Mouse (Mus musculus): ENCODE data around the gene Gh.

Gene Gh

GRCm38 (mm10) chr11:106308162-106308561 lies 6.5 kb upstream of the Gh start:
- DNase-seq (ENCODE audit: low spot score in 2 of 2) = peak; percentile 57 to 72

- DNase-seq (ENCODE audit: low spot score in 2 of 2) = no peak
Measured at GRCm38 (mm10) chr11:106307432-106307831, 5.8 kb upstream of the Gh start.

DNA sequence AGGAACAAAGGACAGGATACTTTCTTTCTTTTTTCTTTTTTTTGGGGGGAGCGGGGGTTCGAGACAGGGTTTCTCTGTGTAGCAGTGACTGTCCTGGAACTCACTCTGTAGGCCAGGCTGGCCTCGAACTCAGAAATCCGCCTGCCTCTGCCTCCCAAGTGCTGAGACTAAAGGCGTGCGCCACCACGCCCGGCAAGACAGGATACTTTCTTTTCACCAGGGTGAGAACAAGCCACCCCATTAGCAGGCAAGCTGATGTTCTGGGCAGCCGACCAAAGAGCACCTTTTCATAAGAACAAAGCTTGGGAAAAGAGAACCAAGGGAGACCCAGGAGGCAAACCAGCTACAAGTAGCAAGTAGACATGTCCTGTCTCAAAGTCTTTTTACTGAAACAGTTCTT lies 5.1 kb upstream of the Gh start:
- no peak for DNase-seq (ENCODE audit: low spot score in 2 of 2)

DNA sequence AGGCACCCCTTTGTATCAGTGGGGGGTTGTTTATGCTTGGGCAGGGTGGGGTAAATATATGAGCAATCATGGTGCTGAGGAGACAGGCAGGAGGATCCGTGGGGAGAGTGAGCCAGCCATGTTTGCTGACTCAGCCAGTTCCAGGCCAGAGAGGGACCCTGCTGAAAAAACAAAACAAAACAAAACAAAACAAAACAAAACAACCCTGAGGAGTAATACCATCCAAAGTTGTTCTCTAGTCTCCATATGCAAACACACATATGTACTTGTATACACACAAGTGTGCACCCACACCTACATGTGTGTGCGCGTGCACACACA lies 4.4 kb upstream of the Gh start:
- DNase-seq (ENCODE audit: low spot score in 2 of 2) = no peak

DNA sequence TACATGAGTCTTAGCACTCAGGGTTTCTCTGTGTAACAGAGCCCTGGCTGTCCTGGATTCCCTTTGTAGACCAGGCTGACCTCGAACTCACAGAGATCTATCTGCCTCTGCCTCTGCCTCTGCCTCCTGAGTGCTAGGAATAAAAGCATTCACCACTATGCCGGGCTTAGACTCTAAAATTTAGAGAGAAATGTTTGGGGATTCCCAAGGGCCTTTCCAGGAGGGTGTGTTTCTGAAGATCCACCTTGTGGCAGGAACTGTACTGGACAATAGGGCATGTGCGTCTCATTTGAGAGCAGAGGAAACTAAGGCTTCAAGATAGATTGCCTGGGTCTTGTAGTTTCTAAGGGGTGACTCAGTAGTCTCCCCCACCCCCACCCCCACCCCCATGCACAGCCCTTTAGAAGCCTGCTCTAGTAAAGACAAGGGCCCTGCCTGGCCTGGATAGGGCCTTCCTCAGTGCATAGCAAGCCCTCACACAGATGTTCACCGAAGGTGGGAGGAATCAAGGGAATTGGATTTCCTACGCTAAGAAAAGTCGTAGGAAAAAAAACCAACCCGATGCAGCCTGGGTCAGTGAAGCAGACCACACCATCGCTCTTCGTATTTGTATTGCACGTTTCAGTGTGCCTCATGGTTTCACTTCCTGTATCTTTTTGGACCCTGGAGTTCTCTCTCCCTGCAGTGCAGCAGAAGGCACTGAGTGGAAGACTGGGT lies 3.8 kb upstream of the Gh start:
- DNase-seq (ENCODE audit: low spot score in 2 of 2) = no peak

DNA sequence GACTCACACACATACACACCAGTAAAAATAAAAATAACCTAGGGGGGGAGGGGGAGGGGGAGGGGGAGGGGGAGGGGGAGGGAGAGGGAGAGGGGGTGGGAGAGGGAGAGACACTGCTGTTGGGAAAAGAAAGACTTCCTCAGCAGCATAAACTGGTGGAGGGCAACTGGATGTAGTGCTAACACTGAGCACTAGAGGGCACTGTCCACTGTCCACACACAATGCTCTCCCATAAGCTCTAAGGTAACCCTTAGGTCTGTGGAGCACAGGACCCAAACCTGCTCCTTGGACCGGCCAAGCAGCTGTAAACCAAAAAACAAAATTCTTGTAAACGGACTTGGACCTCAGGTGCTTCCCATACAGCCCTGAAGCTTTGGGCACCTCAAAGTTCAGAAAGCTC lies 969 bp upstream of the Gh start:
- peak; percentile 52 to 66 for DNase-seq (ENCODE audit: low spot score in 2 of 2)

DNA sequence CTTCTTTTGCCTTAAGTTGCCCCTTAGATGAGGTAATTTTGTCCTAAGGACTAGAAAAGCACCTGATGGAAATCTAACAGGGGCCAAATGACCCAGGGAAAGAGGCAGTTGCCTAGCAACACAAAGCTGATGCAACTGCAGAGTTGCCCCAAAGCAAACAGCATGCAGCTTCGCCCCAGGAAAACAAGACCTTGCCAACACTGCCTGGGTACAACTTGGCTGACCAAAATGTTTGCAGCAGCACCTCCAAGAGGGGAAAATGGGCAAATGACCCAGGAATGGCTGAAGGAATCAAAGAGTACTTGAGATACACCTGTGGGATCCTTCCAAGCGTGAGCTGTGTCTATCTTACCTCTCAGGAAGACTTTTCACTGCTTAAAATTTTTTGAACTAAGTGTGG lies 9.8 kb downstream of the Gh start:
- DNase-seq (ENCODE audit: low spot score in 2 of 2) = no peak

- no peak for DNase-seq (ENCODE audit: low spot score in 2 of 2)
Measured at GRCm38 (mm10) chr11:106290376-106290775, 11.3 kb downstream of the Gh start.

DNA sequence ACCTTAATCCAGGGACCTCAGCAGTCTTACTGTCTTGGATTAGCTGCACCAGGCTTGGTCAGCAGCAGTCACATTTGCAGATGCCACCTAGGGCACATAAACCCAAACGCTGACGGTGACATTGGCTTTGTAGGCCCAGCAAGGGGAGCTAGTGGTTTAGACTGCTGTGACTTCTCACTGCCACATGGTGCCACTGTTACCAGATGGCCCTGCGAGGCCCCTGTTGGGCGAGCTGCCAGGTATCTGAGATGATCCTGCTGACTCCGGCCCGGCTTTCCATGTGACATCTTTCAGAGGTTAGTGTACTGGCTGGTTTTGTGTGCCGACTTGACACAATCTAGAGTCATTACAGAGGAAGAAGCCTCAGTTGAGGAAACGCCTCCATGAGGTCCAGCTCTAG lies 12.3 kb downstream of the Gh start:
- DNase-seq (ENCODE audit: low spot score in 2 of 2) = no peak

DNA sequence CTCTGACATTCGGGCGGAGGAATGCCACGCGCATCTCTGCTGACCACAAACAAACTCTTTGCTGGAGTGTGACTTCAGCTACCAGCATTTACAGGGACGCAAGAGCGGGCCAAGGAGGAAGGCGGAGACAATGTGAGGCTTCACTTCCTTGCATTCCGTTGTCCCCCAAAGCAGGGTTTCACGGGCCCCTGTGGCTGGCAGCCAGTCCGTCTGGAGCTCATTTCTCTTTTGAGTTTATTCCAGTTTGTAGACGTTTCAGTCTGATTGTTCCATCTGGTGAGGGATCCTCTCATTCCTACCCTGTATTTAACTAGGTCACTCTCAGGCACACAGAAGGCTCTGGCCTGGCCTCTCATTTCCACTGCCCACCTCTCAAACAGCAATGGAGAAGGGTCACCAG lies 14.7 kb downstream of the Gh start:
- no peak for DNase-seq (ENCODE audit: low spot score in 2 of 2)

GRCm38 (mm10) chr11:106286206-106286605 lies 15.5 kb downstream of the Gh start:
- no peak for DNase-seq (ENCODE audit: low spot score in 2 of 2)

DNA sequence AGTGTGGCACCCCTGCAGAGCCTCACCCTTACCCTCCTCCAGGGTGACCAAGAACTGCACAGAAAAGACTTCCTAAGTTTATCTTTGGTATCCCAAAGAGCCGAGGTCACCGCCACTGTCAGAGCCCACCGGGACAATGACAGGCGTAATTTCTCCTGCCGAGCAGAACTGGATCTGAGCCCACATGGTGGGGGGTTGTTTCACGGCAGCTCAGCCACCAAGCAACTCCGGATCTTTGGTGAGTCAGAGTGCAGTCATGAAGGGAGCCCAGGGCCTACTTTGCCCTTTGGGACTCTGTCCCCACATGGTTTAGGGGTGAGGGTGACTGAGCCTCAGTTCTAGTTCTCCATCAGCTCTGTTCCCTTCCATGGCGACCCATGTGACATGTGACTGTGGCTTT lies 17.5 kb downstream of the Gh start:
- no peak for DNase-seq (ENCODE audit: low spot score in 2 of 2)

DNA sequence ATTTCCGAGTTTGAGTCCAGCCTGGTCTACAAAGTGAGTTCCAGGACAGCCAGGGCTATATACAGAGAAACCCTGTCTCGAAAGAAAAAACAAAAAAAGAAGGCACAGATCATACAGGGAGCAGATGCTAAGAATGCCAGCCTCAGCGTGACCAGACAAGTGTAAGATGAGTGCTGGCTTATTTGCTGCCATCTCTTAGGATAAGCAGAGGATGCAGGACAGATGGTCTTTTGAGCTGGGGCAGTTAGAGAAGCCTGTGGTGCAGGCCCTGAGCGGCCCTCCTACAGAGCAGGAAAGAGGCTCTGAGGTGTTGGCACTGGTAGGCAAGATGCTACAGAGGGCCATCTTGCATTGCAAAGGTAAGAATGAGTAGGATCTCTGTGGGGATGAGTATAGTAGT lies 18.3 kb downstream of the Gh start:
- DNase-seq (ENCODE audit: low spot score in 2 of 2) = no peak

DNA sequence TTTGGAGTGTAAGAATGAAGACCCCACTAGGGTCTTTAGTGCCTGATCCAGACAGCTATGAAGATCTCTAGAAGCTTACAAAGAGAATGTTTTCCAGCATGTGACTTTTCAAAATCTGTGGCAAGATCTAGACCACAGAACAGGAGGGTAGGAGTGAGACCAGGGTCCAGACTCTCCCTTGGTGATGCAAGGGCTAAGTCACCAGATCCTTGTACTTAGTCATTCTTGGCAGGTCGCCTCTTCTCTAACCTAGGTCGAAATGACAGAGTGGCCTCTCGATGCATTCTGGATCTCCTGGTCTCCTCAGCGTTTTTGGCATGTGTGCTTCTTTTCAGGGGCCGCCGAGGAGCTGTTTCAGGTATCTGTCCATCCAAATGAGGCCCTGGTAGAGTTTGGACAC lies 19.2 kb downstream of the Gh start:
- no peak for DNase-seq (ENCODE audit: low spot score in 2 of 2)

DNA sequence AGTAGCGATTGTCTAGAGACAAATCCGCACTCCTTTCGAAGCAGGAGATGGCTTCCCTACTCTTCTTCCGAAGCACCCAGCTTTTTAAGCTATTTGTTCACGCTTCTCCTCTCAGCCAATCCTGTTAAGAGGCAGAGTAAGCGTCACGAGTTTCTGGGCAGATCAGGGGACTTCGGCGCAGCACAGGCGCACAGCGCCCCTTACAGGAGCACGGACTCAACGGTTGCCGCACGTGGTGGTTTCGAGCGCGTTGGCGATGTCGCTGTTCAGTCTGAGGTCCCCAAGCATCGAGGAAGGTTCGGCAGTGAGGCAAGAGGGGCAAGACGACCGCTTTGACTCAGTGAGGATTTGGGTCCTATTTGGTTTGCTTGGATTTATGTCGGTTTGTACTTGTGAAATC lies 25.2 kb downstream of the Gh start, which contains the start of gene Tcam1:
Tcam1 (plus strand) TSS at position 219 of the 400 bp plus-strand sequence.
- peak; percentile 83 to 93 for DNase-seq (ENCODE audit: low spot score in 2 of 2)

DNA sequence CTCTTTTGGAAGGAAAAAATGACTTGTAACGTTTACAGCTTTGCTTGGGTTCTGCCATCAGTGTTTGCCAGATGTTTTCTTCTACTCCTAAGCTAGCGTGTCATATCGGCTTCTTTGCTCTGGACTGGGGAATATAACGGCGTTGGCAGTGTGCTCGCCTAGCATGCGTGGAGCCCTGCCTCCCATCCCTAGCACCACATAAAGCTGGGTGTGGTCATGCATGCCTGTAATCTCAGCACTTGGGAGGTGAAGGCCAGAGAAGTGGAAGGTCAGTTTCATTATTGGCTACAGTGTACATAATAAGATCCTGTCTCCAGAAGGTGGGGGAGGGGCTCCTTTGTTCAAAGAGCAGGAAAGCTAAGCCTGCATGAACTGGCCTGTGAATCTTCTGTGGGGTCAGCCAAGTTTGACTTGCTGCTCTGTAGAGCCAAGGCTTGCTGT lies 26.7 kb downstream of the Gh start:
- DNase-seq (ENCODE audit: low spot score in 2 of 2) = no peak

- DNase-seq (ENCODE audit: low spot score in 2 of 2) = no peak
Measured at GRCm38 (mm10) chr11:106274374-106274773, 27.3 kb downstream of the Gh start.

DNA sequence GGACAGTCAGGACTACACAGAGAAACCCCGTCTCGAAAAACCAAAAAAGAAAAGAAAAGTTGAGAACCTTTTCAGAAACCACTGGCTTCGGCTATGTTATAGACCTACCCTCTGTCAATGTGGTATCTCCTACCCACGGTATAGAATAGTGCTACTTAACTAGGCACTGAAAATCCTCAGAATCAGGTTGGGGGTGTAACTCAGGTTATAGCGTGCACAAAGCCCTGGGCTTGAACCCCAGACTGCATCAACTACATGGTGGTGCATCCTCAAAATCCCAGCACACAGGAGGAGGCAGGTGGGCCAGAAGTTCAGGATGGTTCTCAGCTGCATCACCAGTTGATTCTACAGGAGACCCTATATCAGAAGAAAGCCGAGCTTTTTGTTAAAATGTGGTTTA lies 27.9 kb downstream of the Gh start:
- DNase-seq (ENCODE audit: low spot score in 2 of 2) = no peak

- peak in 1 of 2 experiments; percentile 28 for DNase-seq (ENCODE audit: low spot score in 2 of 2)
Measured at GRCm38 (mm10) chr11:106273311-106273684, 28.4 kb downstream of the Gh start.

DNA sequence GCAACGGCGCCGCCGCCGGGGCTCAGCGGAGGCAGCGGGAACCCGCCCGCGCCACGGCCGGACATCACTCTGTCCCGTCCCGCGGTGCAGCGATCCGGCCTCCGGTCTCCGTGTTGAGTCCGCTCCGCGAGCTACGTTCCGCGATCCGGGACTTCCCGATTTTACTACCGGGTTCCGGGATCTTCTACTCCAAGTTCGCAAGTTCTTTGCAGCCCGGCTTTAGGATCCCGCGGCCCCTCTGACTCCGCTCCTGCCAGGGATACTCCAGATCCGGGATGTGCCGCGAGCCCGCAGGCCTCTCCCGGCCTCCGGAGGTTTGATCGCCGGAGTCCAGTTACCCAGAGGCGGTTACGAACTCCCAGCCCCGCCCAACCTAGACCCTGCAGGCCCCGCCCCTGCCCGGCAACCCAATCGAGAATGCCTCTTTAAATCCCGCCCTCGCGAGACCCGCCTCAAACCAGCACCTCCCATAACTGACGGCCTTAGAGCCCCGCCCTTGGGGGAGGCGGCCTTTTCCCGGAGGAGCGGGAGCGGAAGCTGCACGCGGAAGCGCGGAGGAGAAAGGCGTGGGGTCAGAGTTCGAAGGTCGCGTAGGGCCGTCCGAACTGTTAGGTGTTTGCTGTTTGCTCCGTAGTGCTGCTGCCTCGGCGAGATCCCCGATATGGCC lies 28.9 kb downstream of the Gh start, which contains the start of gene Smarcd2:
Smarcd2 (minus strand) TSS at position 329 of the 667 bp plus-strand sequence.
- peak; percentile 98 for DNase-seq (ENCODE audit: low spot score in 2 of 2)

GRCm38 (mm10) chr11:106271794-106272643 lies 29.6 kb downstream of the Gh start:
- peak; percentile 47 to 51 for DNase-seq (ENCODE audit: low spot score in 2 of 2)

DNA sequence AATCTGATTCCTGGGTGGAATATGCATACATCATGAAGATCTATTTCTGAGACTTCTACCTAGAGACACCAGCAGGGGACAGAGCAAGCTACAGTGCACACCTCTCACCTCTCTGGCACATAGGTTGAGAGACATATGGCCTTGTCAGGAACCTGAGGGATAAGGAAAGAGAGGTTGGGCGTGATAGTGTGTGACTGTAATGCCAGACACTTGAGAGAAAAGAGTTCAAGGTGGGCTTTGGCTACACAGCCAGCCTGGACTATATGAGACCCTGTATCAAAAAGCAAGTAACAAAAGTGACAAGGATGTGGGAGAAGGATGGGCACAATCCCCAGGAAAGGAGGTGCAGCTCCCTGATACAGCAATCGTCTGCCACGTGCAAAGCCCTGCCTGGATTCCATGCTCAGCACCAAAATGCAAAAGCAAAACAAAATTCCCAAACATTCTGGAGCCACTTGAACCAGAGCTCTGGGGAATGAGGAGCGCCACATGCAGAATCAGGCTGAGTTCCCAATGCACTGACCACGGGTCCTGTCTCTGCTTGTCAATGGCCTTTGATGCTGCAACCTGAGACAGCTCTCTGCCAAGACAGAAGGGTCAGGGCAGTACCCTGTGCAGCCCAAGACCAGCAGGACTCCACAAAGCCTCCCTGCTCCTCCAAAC lies 30.4 kb downstream of the Gh start:
- DNase-seq (ENCODE audit: low spot score in 2 of 2) = no peak
